Comparison of ENCODE assay signal across 10 mouse cellular contexts in the genomic region with DNA sequence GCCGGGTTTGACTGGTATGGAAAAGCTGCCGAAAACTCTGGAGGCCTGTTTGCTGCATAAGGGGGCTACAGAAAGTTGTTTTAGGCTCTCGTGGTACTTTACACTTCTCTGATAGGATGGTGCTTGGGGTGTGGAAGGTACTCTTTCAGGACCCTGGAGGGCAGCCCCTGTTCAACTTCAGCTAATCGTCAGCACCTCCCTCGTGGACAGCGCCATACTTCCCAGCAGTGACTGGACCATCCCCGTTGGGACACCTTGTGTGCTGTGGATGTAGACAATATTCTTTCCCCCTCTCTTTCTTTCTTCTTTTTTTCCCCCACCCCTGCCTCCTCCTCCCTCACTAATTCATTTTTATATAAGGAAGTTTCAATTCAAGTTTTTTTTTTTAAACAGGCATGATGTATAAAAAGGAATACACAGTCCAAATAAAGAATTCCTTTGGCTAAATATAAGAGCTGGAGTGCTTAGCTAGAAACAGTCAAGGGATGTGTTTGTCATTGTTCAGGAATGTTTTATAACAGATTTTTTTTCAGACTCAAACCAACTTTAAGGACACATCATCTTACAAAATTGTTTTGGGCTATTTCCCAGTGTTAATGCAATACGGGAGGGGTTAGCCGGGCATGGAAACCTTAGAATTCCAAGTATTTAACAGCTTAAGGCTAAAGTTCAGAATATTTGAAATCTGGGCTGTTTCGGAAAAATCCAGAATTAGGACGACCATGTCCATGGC.
DNase-seq lines count a peak whose midpoint lies in the region; ATAC-seq and TF ChIP-seq lines count a peak whose summit lies in the region.
"Had no signal": no experiment of that assay in that cellular context is flagged by ENCODE, and none has a peak within 500 bp of the region (broad histone marks: within the 10 kb centered on the region; RNA-seq: fewer than 3 reads in every experiment).

No protein-coding gene starts in this region.

- H3K4me3 ChIP-seq in hindbrain, embryonic 11.5 days (ENCODE audit: low read depth, low read length): no peak overlapping the region
- no peak overlapping the region for H3K4me3 ChIP-seq in hindbrain, embryonic 16.5 days (ENCODE audit: low read length)
- H3K4me3 ChIP-seq in C2C12 (ENCODE audit: insufficient read depth, poor library complexity, severe bottlenecking): no peak overlapping the region
- H3K4me3 ChIP-seq in brown adipose tissue, adult 24 weeks (ENCODE audit: insufficient read depth, low read depth, low read length): no peak overlapping the region
- H3K4me3 ChIP-seq in limb, embryonic 11.5 days (ENCODE audit: low read depth, low read length): no peak overlapping the region
- H3K4me3 ChIP-seq: heart, embryonic 13.5 days; liver, embryonic 13.5 days had no signal

- ATAC-seq in hindbrain, embryonic 11.5 days (ENCODE audit: low FRiP score): no peak
- ATAC-seq in hindbrain, embryonic 16.5 days: no peak
- no peak for ATAC-seq in limb, embryonic 11.5 days (ENCODE audit: insufficient number of reproducible peaks, low FRiP score, low TSS enrichment, low read depth)

- H3K9ac ChIP-seq in hindbrain, embryonic 11.5 days (ENCODE audit: low read depth, low read length): no peak overlapping the region
- H3K9ac ChIP-seq in hindbrain, embryonic 16.5 days (ENCODE audit: low read depth, low read length): no peak overlapping the region
- H3K9ac ChIP-seq in limb, embryonic 11.5 days (ENCODE audit: low read length): no peak overlapping the region
- H3K9ac ChIP-seq: heart, embryonic 13.5 days; liver, embryonic 13.5 days had no signal

- H3K4me2 ChIP-seq in hindbrain, embryonic 11.5 days (replicated peaks; ENCODE audit: low read depth, low read length): no peak overlapping the region
- H3K4me2 ChIP-seq in hindbrain, embryonic 16.5 days (ENCODE audit: low read length): no peak overlapping the region
- H3K4me2 ChIP-seq in limb, embryonic 11.5 days (ENCODE audit: low read depth, severe bottlenecking): no peak overlapping the region
- H3K4me2 ChIP-seq: heart, embryonic 13.5 days; liver, embryonic 13.5 days had no signal

- WGBS in hindbrain, embryonic 11.5 days: 66% methylated on average over 11 of the region's 11 CpGs
- 66% methylated on average over 11 of the region's 11 CpGs for WGBS in hindbrain, embryonic 16.5 days
- WGBS in limb, embryonic 11.5 days: 61% methylated on average over 11 of the region's 11 CpGs

- H3K27ac ChIP-seq in hindbrain, embryonic 11.5 days (ENCODE audit: low read depth, low read length): no peak overlapping the region
- no peak overlapping the region for H3K27ac ChIP-seq in hindbrain, embryonic 16.5 days (ENCODE audit: low read depth, low read length)
- peak overlapping the region; percentile 96 for H3K27ac ChIP-seq in brown adipose tissue, adult 24 weeks (replicated peaks; ENCODE audit: low read depth, low read length)
- H3K27ac ChIP-seq in limb, embryonic 11.5 days (replicated peaks; ENCODE audit: low read depth, low read length): no peak overlapping the region
- H3K27ac ChIP-seq: heart, embryonic 13.5 days; liver, embryonic 13.5 days had no signal

- no peaks in the 10 kb centered on the region for H3K4me1 ChIP-seq in hindbrain, embryonic 11.5 days (replicated peaks; ENCODE audit: control insufficient read depth, insufficient read depth, low read length)
- H3K4me1 ChIP-seq in hindbrain, embryonic 16.5 days (ENCODE audit: control insufficient read depth, insufficient read depth, low read depth, low read length): peaks cover 3% of the 10 kb centered on the region; the same call in 1 of the 2 replicates
- H3K4me1 ChIP-seq in brown adipose tissue, adult 24 weeks (ENCODE audit: control insufficient read depth, insufficient read depth, insufficient read length, low read length): peaks cover 52% of the 10 kb centered on the region
- no peaks in the 10 kb centered on the region for H3K4me1 ChIP-seq in limb, embryonic 11.5 days (ENCODE audit: control insufficient read depth, insufficient read depth, low read length)
- H3K4me1 ChIP-seq: liver, embryonic 13.5 days had no signal

- H3K27me3 ChIP-seq in hindbrain, embryonic 11.5 days (ENCODE audit: control insufficient read depth, insufficient read depth, low read length): no peaks in the 10 kb centered on the region
- H3K27me3 ChIP-seq in hindbrain, embryonic 16.5 days (replicated peaks; ENCODE audit: control insufficient read depth, insufficient read depth, low read length): no peaks in the 10 kb centered on the region
- no peaks in the 10 kb centered on the region for H3K27me3 ChIP-seq in C2C12 (ENCODE audit: control insufficient read depth, insufficient read depth, insufficient read length)
- H3K27me3 ChIP-seq in limb, embryonic 11.5 days (ENCODE audit: control insufficient read depth, insufficient read depth, low read length): no peaks in the 10 kb centered on the region
- H3K27me3 ChIP-seq: liver, embryonic 13.5 days had no signal

- H3K9me3 ChIP-seq in hindbrain, embryonic 11.5 days (ENCODE audit: control insufficient read depth, low read length): no peaks in the 10 kb centered on the region
- H3K9me3 ChIP-seq in hindbrain, embryonic 16.5 days (ENCODE audit: control insufficient read depth, low read length): no peaks in the 10 kb centered on the region
- H3K9me3 ChIP-seq in limb, embryonic 11.5 days (ENCODE audit: control insufficient read depth, low read length): no peaks in the 10 kb centered on the region
- H3K9me3 ChIP-seq: heart, embryonic 13.5 days; liver, embryonic 13.5 days had no signal

- no peak overlapping the region for H3ac ChIP-seq in C2C12 (ENCODE audit: control insufficient read depth, insufficient read length, low read depth)

- no peaks in the 10 kb centered on the region for H3K79me3 ChIP-seq in C2C12 (ENCODE audit: low read depth)

- DNase-seq in hindbrain, embryonic 11.5 days (ENCODE audit: low spot score): peak; percentile 50
- DNase-seq in limb, embryonic 11.5 days (ENCODE audit: low spot score): peak; percentile 88
- DNase-seq in urinary bladder, postnatal 36 days (ENCODE audit: low spot score in 2 of 2): no peak
- DNase-seq in layer of hippocampus, adult 11-12 months (ENCODE audit: low spot score): no peak
- no peak for DNase-seq in layer of hippocampus, adult 8-10 months (ENCODE audit: low spot score in 2 of 2)
- DNase-seq: liver, embryonic 13.5 days had no signal

- no peaks in the 10 kb centered on the region for H3K36me3 ChIP-seq in hindbrain, embryonic 11.5 days (ENCODE audit: control insufficient read depth, insufficient read depth, low read length)
- H3K36me3 ChIP-seq in hindbrain, embryonic 16.5 days (ENCODE audit: control insufficient read depth, insufficient read depth, low read length): no peaks in the 10 kb centered on the region
- no peaks in the 10 kb centered on the region for H3K36me3 ChIP-seq in C2C12 (ENCODE audit: control insufficient read depth, insufficient read depth)
- no peaks in the 10 kb centered on the region for H3K36me3 ChIP-seq in limb, embryonic 11.5 days (ENCODE audit: control insufficient read depth, insufficient read depth, low read length)
- H3K36me3 ChIP-seq: heart, embryonic 13.5 days; liver, embryonic 13.5 days had no signal

- H3K79me2 ChIP-seq in C2C12 (ENCODE audit: control insufficient read depth, insufficient read depth): no peaks in the 10 kb centered on the region

- no peak for TF ChIP-seq CTCF in C2C12 (IDR thresholded peaks at IDR 0.05; ENCODE audit: control insufficient read depth, insufficient read depth, insufficient read length)

TF ChIP-seq in C2C12, 6 proteins besides CTCF, POLR2A, EP300 and RAD21:
- TF ChIP-seq CEBPB (IDR thresholded peaks at IDR 0.05; ENCODE audit: low read depth) (peak; percentile 73), MYOG (IDR thresholded peaks at IDR 0.05; ENCODE audit: control insufficient read depth, extremely low read depth, insufficient read length) (no peak), MAX (IDR thresholded peaks at IDR 0.05) (peak; percentile 75), USF1 (IDR thresholded peaks at IDR 0.05; ENCODE audit: low read depth) (no peak)

Comparison
In these comparisons a context has a peak if more than half of its experiments do, and no peak if none do; other contexts are left out.
1. DNase-seq: peak in hindbrain, embryonic 11.5 days (single experiment) and limb, embryonic 11.5 days (single experiment); none in urinary bladder, postnatal 36 days (0 of 2), layer of hippocampus, adult 11-12 months (single experiment) and layer of hippocampus, adult 8-10 months (0 of 2).